Mouse (Mus musculus): ENCODE measurements around the gene Gm20604.

DNA sequence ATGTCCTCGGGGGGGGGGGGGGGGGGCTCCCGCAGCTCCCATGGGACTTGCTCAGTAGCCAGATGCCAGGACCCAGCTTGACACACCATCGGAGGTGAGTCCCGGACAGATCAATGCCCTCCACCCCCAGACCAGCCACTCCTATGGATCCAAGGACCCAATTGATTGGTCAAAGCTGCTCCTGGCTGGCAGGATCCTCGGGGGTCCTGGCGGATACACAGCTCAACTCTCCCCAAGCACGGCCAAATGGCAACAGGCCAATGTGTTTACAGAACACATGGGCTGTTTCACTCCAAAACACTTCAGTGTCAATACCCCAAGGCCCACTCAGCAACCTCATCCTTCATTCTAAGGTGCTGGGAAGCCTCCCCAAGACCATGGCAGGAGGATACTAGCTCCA lies 66.7 kb downstream of the Gm20604 start:
- TF ChIP-seq CTCF (IDR thresholded peaks at IDR 0.05; ENCODE audit: low read depth) = no peak
- TF ChIP-seq EP300 (IDR thresholded peaks at IDR 0.05; ENCODE audit: low read depth) = no peak
